Mouse (Mus musculus): Measurements from ENCODE around the gene Vmn1r209. TPM values are rescaled to one million over a fixed set of nuclear protein-coding genes. Genes with fewer than 3 reads are reported as not detected.

Gene Vmn1r209
- polyA plus RNA-seq (2012; ENCODE audit: low replicate concordance), result not detected in 2 replicates

DNA sequence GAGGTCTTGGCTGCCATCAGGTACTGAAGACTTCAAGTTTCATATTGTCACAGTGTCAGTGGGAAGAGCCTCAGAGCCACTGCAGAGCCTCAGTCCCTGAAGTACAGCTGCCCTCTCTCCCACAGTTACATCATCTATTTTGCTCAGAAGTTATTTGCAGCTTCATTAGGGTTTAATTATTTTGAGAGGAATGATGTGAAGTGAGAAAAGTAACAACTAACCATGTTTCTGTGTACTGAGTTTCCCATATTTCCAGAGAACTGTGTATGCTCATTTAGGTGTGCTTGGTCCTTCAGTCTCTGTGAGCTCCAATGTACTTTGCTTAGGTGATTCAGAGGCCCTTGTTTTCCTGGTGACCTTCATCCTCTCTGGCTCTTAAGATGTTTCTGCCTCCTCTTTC lies at the start of gene Vmn1r209:
Vmn1r209 (minus strand) TSS at position 101 of the 400 bp plus-strand sequence.

GRCm38 (mm10) chr13:22857461-22857860 lies 48.0 kb upstream of the Vmn1r209 start, which contains the start of gene Vmn1r211:
Gene Vmn1r211, minus strand, starts transcription at chr13:22857561.

DNA sequence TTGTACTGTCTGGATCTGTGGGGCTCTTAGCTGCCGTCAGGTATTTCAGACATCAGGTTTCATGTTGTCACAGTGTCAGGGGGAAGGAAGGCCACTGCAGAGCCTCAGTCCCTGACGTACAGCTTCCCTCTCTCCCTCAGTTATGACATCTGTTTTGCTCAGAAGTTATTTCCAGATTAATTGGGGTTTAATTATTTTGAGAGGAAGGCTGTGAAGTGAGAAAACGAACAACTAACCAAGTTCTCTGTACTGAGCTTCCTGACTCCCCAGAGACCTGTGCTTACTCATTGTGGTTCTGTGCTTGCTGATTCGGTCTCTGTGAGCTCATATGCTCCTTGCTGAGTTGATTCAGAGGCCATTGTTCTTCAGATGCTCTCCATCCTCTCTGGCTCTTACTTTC lies 21.8 kb upstream of the Vmn1r209 start, which contains the start of gene Vmn1r210:
Vmn1r210 (minus strand) TSS at position 101 of the 400 bp plus-strand sequence.

GRCm38 (mm10) chr13:22777300-22777699 lies 32.2 kb downstream of the Vmn1r209 start, which contains the start of gene Vmn1r208:
Gene Vmn1r208, minus strand, starts transcription at chr13:22777400.

Other genes starting within 250 kb of the Vmn1r209 start
- gene Vmn1r205, start 216.7 kb downstream of the Vmn1r209 start, polyA plus RNA-seq (2012; ENCODE audit: low replicate concordance), result not detected in 2 replicates
- gene Vmn1r206, start 185.4 kb downstream of the Vmn1r209 start, polyA plus RNA-seq (2012; ENCODE audit: low replicate concordance), result not detected in 2 replicates
- 0.07 TPM in 1 of 2 replicates, not detected in the other for gene Vmn1r207-ps, start 80.1 kb downstream of the Vmn1r209 start, polyA plus RNA-seq (2012; ENCODE audit: low replicate concordance)
- not detected in 2 replicates for gene Vmn1r208, start 32.3 kb downstream of the Vmn1r209 start, polyA plus RNA-seq (2012; ENCODE audit: low replicate concordance)
- gene Vmn1r210, start 21.7 kb upstream of the Vmn1r209 start, polyA plus RNA-seq (2012; ENCODE audit: low replicate concordance), result not detected in 2 replicates
- gene Vmn1r211, start 47.9 kb upstream of the Vmn1r209 start, polyA plus RNA-seq (2012; ENCODE audit: low replicate concordance), result not detected in 2 replicates
- gene Vmn1r212, start 74.5 kb upstream of the Vmn1r209 start, polyA plus RNA-seq (2012; ENCODE audit: low replicate concordance), result not detected in 2 replicates
- not detected in 2 replicates for gene Vmn1r213, start 198.0 kb upstream of the Vmn1r209 start, polyA plus RNA-seq (2012; ENCODE audit: low replicate concordance)
- not detected in 2 replicates for gene Vmn1r214, start 220.7 kb upstream of the Vmn1r209 start, polyA plus RNA-seq (2012; ENCODE audit: low replicate concordance)

All from leukemia stem cell, adult 10-12 weeks (primary cell).